Mouse (Mus musculus) left cerebral cortex, adult 2 months (tissue): Measurements from ENCODE around the gene Ralb. TPM values are rescaled to one million over a fixed set of nuclear protein-coding genes. Genes with fewer than 3 reads are reported as not detected.

Experiments
- DNase-seq, 2 experiments: peaks; one replicate each; pipeline ENCODE4 v3.0.0; 2021 to 2022; ENCODE audit warnings: low spot score in 2 of 2, mixed read lengths in 1 of 2; ENCODE audit errors: extremely low spot score in 1 of 2
- H3K27ac ChIP-seq: fragments of 200-600 bp; 2 replicates; pipeline ENCODE4 v1.8.1; 2022
- H3K4me3 ChIP-seq: fragments of 200-600 bp; 2 replicates; pipeline ENCODE4 v1.8.1; 2022
- CTCF ChIP-seq: fragments of 200-600 bp; IDR thresholded peaks from 2 replicates; pipeline ENCODE4 v1.8.1; 2022; ENCODE audit warnings: antibody characterized with exemption, mild to moderate bottlenecking, moderate library complexity
- intact Hi-C: fragments of 180-260 bp; cut with DNase I; formaldehyde crosslinking; loops from one replicate; pipeline ENCODE4 v1.15.1; 2025
- total RNA-seq, 2 experiments: library from RNA; stranded (reverse); gene quantifications; 2 replicates each; pipeline ENCODE4 v1.2.3; 2021

The Ralb gene
- total RNA-seq, 2 experiments from 2014 or later, result 21.1 to 25.9 TPM

- intact Hi-C loops, result no loop called here
- no peak overlapping the region for H3K27ac ChIP-seq
- no peak overlapping the region for H3K4me3 ChIP-seq
- TF ChIP-seq CTCF, result no peak
- DNase-seq, result no peak
Measured at GRCm38 (mm10) chr1:119437401-119437800, 67.2 kb downstream of the Ralb start.

DNA sequence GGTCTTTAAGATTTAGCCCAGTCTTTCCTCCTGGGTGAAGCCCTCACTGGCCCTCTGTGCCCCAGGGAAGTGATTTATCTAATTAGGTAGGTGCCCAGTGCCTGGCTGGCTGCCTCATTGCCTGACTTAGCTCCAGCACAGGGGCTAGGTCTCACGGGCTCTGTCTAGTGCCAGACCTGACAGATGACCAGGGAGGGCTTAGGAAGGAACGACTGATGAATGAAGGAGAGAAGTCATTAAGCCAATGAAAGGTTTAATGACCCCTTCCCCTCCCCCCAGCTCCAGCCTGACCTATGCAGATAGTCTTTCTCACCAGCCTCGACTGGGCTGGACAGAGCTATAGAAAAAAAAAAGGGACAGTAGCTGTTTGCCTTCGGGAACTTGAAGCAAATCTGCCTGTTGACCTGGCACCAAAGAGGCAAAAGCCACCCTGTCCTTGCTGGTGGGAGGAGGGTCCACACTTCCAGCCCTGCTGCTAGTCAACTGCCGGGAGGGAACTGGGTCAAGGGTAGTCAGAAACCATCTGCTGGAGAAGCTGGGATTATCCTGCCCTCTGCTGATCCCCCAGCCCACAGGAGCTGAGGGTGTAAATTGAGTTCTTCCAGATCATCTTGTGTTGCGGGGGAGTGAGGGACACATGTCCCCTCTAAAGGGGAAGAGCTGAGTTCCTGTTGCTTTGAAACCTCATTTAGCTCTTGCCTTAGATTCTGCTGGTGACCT lies 80.3 kb downstream of the Ralb start:
- TF ChIP-seq CTCF, result no peak

GRCm38 (mm10) chr1:119423510-119423909 lies 81.1 kb downstream of the Ralb start:
- Histone ChIP-seq H3K4me3 (no peak overlapping the region), H3K27ac (no peak overlapping the region)
- intact Hi-C loops, result loop anchor here (1.0 to 10.0 kb wide), 3 partner anchors 259 to 656 kb away; no protein-coding TSS in a partner anchor
- peak; percentile 37 to 47 for DNase-seq
- peak; percentile 71 for TF ChIP-seq CTCF

More for the DNA sequence above, 80.3 kb downstream of the Ralb start:
- DNase-seq, result no peak
- no peak overlapping the region for H3K4me3 ChIP-seq
- no peak overlapping the region for H3K27ac ChIP-seq
- intact Hi-C loops, result loop anchor here (5.0 to 10.0 kb wide), 2 partner anchors 260 to 657 kb away; no protein-coding TSS in a partner anchor

GRCm38 (mm10) chr1:119422460-119423015 lies 82.1 kb downstream of the Ralb start:
- peak; percentile 3; the same call in 1 of the 2 replicates for TF ChIP-seq CTCF
- Histone ChIP-seq H3K4me3 (peak overlapping the region; percentile 54), H3K27ac (no peak overlapping the region)
- intact Hi-C loops, result loop anchor here (1.0 to 10.0 kb wide), 3 partner anchors 258 to 655 kb away; no protein-coding TSS in a partner anchor
- DNase-seq, result no peak

GRCm38 (mm10) chr1:119421576-119422421 lies 82.8 kb downstream of the Ralb start, which contains the start of gene Inhbb:
Gene Inhbb (minus strand): TSS chr1:119422248.
- intact Hi-C loops, result loop anchor here (2.0 to 10.0 kb wide), 3 partner anchors 165 to 654 kb away; no protein-coding TSS in a partner anchor
- no peak for TF ChIP-seq CTCF
- peak within 1 kb of the TSS; percentile 54 for H3K4me3 ChIP-seq
- peak; percentile 37 to 47 for DNase-seq
- peak within 1 kb of the TSS; percentile 69 for H3K27ac ChIP-seq

DNA sequence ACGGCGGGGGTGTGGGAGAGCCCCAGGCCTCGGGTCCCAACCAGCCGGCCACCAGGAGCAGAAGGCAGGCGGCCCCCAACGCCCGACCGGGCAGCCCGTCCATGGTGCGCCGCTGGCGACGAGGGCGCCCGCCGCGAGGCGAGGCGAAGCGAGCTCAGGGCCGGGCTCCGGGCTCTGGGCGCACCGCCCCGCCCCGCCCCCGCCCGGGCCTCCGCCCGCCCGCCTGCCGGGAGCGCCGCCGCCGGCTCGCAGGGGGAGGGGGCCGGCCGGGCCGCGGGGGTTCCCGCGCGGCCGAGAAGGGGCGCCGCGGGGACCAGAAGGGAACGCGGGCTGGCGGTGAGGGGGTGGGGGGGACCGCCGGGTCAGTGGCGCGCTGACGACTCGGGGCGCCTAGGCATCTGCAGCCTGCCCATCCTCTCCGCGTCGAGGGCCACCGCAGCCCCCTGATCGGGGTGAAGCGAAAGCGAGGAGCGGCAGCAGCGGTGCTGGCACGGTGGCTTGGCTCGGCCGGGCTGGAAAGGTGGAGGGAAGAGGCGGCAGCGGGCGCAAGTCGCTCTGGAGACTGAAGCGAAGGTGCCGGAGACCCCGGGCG lies 83.5 kb downstream of the Ralb start:
- Histone ChIP-seq H3K27ac (peak overlapping the region; percentile 69), H3K4me3 (peak overlapping the region; percentile 54)
- intact Hi-C loops, result loop anchor here (2.0 to 10.0 kb wide), 3 partner anchors 164 to 654 kb away; no protein-coding TSS in a partner anchor
- DNase-seq, result peak in 1 of 2 experiments; percentile 24
- no peak for TF ChIP-seq CTCF

Other genes starting within 250 kb of the Ralb start
- gene Inhbb, start 82.5 kb downstream of the Ralb start, total RNA-seq, result 1 to 10 TPM; 4.7 to 5.2 TPM
- gene Tmem185b, start 21.4 kb upstream of the Ralb start, total RNA-seq, result 10 to 100 TPM; 16.7 to 18.4 TPM
- gene Epb41l5, start 144.2 kb upstream of the Ralb start, total RNA-seq, result 1 to 10 TPM; 5.8 to 6.8 TPM